Mouse (Mus musculus) testis, adult 2 months (tissue): Measurements from ENCODE around the gene Clcnka. TPM values are rescaled to one million over a fixed set of nuclear protein-coding genes. Genes with fewer than 3 reads are reported as not detected.

Source experiments
- H3K27ac ChIP-seq: fragments of 200-500 bp; 2 replicates; pipeline ENCODE4 v1.5.1; 2012; ENCODE audit warnings: low read depth, low read length; ENCODE audit not compliant: control insufficient read depth, insufficient read depth
- H3K27me3 ChIP-seq: fragments of 200-500 bp; 2 replicates; pipeline ENCODE4 v1.6.1; 2012; ENCODE audit warnings: mild to moderate bottlenecking, low read length, moderate library complexity; ENCODE audit not compliant: control insufficient read depth, insufficient read depth
- H3K36me3 ChIP-seq: fragments of 200-500 bp; 2 replicates; pipeline ENCODE4 v1.6.1; 2012; ENCODE audit warnings: mild to moderate bottlenecking, low read length; ENCODE audit not compliant: control insufficient read depth, insufficient read depth
- H3K4me1 ChIP-seq: fragments of 200-500 bp; 2 replicates; pipeline ENCODE4 v1.6.1; 2012; ENCODE audit warnings: low read length; ENCODE audit not compliant: control insufficient read depth, insufficient read depth
- H3K4me3 ChIP-seq: fragments of 200-500 bp; 2 replicates; pipeline ENCODE4 v1.5.1; 2012; ENCODE audit warnings: low read depth, mild to moderate bottlenecking, low read length, moderate library complexity, mixed read lengths; ENCODE audit not compliant: control insufficient read depth
- CTCF ChIP-seq: fragments of 200-500 bp; IDR thresholded peaks from 2 replicates; pipeline ENCODE4 v1.5.1; 2012; ENCODE audit warnings: low read depth, mild to moderate bottlenecking, inconsistent platforms, low read length, moderate library complexity; ENCODE audit not compliant: control insufficient read depth, insufficient read depth, insufficient replicate concordance
- POLR2A ChIP-seq: fragments of 200-500 bp; IDR thresholded peaks from 2 replicates; pipeline ENCODE4 v1.6.1; 2012; ENCODE audit warnings: low read depth, mild to moderate bottlenecking, inconsistent platforms, low read length, moderate library complexity; ENCODE audit not compliant: control insufficient read depth
- polyA plus RNA-seq: library from polyadenylated mRNA; depleted of rRNA; stranded (reverse); fragments of >200 nt; gene quantifications from 2 replicates; pipeline ENCODE4 v1.2.3, GENCODE M21; 2012

The Clcnka gene
- polyA plus RNA-seq, 1 experiment, result 1.3 TPM

DNA sequence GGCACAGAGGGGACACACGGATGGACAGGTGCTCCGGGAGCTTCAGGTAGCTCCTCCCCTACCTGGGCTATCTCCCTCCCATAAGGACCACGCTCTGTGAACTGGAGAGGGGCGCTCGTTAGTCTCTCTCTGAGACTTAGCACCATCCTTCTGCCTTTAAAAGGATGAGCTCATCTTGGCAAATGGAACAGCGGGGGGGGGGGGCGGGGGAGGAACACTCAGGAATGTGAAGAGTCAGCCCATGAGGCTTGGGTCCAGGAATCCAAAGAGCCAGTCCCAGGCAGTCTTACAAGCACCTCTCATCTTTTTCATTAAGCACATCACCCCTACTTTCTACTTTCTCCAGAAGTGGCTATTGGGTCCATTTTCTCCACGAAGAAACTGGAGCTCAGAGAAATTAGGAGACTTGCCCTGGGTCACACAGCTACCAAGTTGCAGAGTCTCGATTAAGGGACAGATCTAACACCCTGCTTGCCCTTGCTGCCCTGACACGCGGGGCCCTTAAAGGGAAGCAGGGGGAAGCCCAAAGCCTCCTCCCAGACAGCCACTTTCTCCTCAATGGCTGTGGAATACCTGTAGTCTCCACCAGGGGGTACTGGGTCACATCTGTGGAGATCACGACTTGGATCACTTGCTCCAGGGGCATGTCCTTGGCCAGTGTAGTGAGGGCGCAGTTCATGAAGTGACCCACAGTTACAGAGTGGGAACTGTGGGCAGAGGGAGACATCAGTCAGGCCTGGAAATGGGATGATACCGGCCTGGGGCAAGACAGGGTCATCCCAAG lies 8.2 kb upstream of the Clcnka start:
- no peaks in the 10 kb centered on the region for H3K27me3 ChIP-seq

DNA sequence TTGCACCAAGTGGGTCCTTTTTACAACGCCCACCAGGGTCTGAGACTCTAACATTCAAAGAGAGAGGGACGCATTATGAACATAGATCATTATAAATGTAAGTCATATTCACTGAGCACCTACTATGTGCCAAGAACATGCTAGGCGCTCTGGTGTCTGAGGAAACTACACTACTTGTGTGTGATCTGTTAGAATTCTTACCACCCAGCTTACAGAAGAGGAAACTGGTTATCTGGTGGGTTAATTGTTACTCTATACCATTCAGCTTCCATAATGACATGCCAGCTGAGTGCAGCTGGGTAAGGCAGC lies 6.7 kb upstream of the Clcnka start:
- Histone ChIP-seq H3K4me1 (no peaks in the 10 kb centered on the region; the same call in 1 of the 2 replicates), H3K4me3 (no peak overlapping the region), H3K27ac (no peak overlapping the region), H3K36me3 (no peaks in the 10 kb centered on the region), H3K27me3 (no peaks in the 10 kb centered on the region)
- TF ChIP-seq POLR2A (no peak), CTCF (no peak)

More for the DNA sequence above, 8.2 kb upstream of the Clcnka start:
- H3K27ac ChIP-seq, result no peak overlapping the region
- H3K4me3 ChIP-seq, result no peak overlapping the region
- TF ChIP-seq CTCF (peak; percentile 39; the same call in 1 of the 2 replicates), POLR2A (no peak)
- H3K4me1 ChIP-seq, result peaks cover 5% of the 10 kb centered on the region; the same call in 1 of the 2 replicates
- H3K36me3 ChIP-seq, result no peaks in the 10 kb centered on the region

DNA sequence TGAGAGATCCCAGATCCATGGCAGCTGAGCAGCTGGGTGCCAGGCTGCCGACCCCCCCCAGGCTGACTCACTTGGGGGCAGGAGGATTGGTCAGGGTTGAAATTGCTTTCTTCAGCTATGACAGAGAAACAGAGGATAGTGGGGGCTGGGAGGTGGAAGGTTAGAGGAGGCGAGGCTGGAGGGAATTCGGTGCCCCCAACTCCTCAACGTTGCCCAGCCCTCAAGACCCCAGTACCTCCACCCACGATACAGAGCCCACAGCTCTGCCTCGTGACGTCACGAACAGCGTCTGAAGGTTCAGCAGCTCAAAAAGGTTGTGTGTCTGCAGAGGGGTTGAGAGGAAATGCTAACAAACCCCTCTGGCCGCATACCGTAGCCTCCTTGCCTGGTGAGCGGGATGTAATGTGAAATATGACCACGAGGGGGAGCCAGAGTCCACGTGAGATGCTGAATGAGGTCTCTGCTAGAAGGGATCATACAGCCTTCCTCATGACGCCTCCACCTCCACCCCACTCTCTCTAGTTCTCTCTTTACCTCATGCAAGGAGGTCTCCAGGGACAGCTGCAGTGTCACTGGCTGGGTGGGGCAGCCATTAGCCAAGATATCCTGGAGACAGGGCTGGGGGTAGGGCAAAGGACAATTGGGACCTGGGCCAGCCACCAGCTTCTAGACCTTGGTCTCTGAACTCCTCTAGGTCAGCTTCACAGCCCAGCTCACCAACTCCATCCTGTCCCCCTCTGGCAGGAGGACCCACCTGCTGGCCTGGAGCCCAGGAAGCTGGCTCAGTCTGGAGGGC lies 6.2 kb upstream of the Clcnka start:
- Histone ChIP-seq H3K27me3 (no peaks in the 10 kb centered on the region), H3K36me3 (no peaks in the 10 kb centered on the region), H3K4me1 (no peaks in the 10 kb centered on the region; the same call in 1 of the 2 replicates), H3K27ac (no peak overlapping the region), H3K4me3 (no peak overlapping the region)
- TF ChIP-seq CTCF, result peak; percentile 98
- no peak for TF ChIP-seq POLR2A

DNA sequence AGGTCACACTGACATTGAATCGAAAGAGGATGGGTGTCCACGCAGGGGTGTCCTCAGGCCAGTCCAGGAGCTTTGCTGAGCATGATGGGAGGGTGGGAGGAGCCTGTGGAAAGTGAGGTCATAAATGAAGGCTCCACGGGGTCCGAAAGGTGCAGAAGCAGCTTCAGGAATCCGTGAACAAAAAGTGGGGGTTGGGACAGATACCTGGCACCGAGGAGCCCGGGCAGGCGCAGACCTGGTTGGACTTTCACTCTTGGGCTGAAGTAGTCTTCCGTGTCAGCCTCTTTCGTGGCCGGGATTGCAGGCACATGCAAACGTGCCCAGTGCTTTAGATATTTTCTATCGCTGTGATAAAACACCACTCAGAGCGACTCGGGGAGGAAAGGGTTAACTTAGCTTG lies 1.6 kb upstream of the Clcnka start:
- Histone ChIP-seq H3K27ac (no peak overlapping the region), H3K36me3 (no peaks in the 10 kb centered on the region), H3K4me1 (no peaks in the 10 kb centered on the region; the same call in 1 of the 2 replicates), H3K27me3 (no peaks in the 10 kb centered on the region), H3K4me3 (no peak overlapping the region)
- TF ChIP-seq POLR2A (no peak), CTCF (no peak)

DNA sequence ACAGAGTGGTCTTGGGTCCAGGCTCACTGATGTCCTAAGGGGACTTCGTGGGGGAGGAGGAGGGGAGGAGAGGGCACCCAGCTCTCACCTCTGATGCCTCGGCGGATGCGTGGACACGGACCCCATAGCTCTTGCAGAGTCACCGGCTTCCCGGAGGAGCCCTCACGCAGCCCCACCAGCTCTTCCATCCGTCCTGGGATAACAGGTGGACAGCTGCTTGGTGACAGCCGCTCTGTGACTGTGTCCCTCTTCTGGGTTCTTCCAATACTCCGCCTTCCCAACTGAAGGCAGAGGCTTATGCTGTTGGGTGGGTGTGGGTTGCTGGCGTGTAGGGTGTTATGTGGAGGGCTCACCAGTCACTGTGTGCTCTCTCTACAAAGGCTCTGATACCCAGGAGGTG lies 663 bp downstream of the Clcnka start:
- Histone ChIP-seq H3K27me3 (no peaks in the 10 kb centered on the region), H3K27ac (no peak overlapping the region), H3K4me1 (no peaks in the 10 kb centered on the region; the same call in 1 of the 2 replicates), H3K36me3 (no peaks in the 10 kb centered on the region), H3K4me3 (no peak overlapping the region)
- no peak for TF ChIP-seq CTCF
- TF ChIP-seq POLR2A, result no peak

DNA sequence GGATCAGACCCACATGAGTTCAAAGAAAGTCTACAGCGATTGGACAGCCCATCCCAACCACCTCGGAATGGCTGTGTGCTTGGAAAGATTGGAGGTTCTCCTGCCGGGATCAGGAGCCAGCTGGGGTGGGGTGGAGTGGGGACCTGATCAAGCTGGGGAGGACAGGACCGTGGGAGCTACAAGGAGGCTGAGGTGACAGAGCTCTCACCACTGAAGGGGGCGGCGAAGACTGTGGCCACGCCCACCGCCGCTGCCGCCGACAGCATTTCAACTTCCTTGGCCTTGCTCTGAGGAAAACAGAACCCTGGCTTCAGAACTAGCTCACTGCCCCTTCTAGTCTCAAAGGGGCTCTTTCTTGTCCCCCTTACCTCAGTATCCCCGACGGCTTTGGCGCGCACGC lies 3.8 kb downstream of the Clcnka start:
- H3K36me3 ChIP-seq, result no peaks in the 10 kb centered on the region
- no peak overlapping the region; the same call in 1 of the 2 replicates for H3K4me3 ChIP-seq
- no peak for TF ChIP-seq CTCF
- no peak for TF ChIP-seq POLR2A
- H3K4me1 ChIP-seq, result no peaks in the 10 kb centered on the region; the same call in 1 of the 2 replicates
- H3K27ac ChIP-seq, result no peak overlapping the region
- no peaks in the 10 kb centered on the region for H3K27me3 ChIP-seq

DNA sequence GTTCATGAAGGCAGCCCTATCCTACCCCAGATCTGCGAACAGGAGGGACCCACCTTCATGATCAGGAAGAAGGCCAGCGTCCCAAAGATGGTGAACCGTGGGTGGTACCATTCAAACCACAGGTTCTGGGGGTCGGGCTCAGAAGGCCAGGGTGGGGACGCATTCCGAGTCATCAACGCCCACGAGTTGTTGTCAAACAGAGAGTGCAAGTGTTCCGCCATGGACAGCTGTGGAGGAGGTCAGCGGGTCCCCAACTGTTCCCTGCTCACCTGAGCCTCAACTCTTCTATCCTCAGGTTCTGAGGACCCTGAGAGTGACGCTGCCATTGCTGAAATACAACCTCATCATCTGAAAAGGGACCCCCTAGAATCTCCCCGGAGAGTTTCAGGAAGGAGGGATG lies 7.2 kb downstream of the Clcnka start:
- Histone ChIP-seq H3K4me3 (no peak overlapping the region), H3K27ac (no peak overlapping the region), H3K4me1 (no peaks in the 10 kb centered on the region; the same call in 1 of the 2 replicates), H3K36me3 (no peaks in the 10 kb centered on the region), H3K27me3 (no peaks in the 10 kb centered on the region)
- TF ChIP-seq CTCF (no peak), POLR2A (no peak)
